Mouse (Mus musculus) adrenal gland, adult (tissue): ENCODE results near the gene Elp4.
A peak's percentile ranks its signal among the peaks of the same experiment; 100 is the strongest.

Experiments used
- DNase-seq, 2 experiments: peaks; one replicate each; pipeline ENCODE4 v3.0.0; 2022 to 2023; ENCODE audit warnings: low spot score in 1 of 2; ENCODE audit not compliant: inconsistent age in 2 of 2

The Elp4 gene

DNA sequence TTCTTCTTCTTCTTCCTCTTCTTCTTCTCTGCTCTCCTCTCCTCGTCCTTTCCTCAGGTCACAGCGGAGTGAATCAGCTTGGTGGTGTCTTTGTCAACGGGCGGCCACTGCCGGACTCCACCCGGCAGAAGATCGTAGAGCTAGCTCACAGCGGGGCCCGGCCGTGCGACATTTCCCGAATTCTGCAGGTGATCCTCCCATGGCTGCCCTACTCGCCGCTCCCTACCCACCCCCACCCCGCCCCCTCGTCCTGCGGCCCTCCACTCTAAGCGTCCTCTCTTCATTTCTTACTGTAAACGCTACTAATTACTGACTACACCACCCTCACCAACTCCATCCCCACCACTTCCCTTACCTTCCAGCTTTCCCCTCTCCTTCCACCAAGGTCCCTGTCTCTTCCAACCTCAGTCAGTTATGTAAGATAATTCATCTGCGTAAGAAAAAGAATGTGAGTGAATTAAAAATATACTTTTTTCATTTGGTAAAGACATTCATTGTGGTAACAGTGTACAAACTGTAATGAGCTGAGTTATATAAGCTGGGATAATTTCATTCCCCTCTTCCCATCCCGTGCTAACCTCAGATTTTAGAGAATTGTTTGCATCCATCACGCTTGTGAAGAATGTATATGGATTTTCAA is 220.5 kb downstream of the Elp4 start:
- no peak for DNase-seq

DNA sequence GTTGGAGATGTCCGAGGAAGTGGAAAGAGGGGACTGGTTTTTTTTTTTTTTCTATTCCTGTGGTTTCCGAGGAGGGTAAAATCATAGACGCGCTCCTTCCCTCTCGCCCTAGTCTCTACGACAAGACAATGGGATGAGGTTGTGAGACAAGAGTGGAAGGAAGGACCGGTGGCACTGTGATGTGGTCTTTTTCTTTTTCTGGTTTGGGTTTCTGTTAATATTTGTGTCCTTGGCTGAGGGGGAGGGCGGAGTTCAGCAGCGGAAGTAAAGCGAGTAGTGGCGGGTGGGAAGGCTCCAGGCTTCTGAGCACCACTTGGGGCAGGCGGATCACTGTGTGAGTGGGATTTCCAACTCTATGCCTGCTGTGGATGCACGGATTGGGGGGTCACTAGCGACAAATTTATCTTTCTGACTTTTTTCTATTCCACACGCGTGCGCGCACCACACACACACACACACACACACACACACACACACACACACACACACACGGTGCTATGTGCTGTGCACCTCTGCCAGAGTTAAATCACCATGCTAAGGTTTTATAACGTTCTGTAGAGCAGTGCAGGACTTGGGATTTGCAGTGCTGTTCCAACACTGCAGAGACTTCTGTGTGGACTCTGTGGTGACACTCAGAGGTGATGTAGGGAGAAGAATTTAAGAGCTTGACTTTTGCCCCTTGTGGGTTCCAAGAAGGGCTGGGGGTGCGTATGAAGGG is 221.6 kb downstream of the Elp4 start:
- no peak for DNase-seq

DNA sequence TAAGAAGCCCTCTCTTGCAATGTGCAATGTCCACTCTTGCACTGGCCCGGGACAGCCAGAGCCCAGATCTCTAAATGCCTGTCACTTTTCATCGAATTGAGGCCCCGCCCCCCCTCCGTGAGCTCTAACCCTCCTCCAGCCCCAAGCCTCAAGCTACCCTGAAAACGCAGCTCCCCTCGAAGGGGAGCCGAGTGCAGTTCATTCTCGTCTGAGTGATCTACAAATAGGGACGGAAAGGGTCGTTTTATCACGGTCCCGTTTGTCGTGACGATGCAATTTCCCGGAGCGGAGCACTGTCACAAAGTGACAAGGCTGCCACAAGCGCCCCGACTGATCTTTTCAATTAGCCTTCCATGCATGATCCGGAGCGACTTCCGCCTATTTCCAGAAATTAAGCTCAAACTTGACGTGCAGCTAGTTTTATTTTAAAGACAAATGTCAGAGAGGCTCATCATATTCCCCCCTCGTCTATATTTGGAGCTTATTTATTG is 222.3 kb downstream of the Elp4 start:
- peak in 1 of 2 experiments; percentile 38 for DNase-seq

DNA sequence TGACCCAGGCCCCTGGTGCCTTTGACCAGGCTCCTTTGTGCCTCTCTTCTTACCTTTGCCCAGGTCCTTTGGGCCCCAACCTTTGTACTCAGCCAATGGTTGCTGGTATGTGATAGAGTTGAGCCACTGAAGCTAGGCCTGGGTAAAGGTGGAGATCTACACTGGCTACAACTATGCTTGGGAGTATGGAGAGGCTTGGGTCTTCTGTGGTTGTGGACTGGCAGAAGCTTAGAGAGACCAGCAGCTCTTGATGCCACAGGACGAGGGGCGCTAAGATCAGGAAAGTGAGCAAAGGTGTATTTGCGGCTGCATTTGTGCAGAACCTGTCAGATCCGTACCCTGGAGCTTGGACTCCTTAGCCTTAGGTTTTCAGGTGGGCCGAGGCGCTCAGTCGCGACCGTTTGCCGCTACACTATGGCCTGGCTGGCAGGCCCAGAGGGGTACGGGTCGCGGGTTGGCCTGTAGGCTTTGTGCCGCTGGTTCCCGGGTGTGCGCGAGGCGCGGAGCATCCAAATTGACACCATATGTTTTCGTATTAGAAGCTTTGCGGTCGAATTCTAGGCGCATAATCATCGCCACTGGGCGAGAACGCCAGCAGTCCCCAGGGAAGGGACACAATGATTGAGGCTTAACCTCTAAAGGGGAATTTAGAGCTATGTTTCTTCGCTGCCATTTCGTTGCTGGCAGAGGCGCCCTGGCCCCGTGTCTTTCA is 223.2 kb downstream of the Elp4 start:
- DNase-seq = peak in 1 of 2 experiments; percentile 26

DNA sequence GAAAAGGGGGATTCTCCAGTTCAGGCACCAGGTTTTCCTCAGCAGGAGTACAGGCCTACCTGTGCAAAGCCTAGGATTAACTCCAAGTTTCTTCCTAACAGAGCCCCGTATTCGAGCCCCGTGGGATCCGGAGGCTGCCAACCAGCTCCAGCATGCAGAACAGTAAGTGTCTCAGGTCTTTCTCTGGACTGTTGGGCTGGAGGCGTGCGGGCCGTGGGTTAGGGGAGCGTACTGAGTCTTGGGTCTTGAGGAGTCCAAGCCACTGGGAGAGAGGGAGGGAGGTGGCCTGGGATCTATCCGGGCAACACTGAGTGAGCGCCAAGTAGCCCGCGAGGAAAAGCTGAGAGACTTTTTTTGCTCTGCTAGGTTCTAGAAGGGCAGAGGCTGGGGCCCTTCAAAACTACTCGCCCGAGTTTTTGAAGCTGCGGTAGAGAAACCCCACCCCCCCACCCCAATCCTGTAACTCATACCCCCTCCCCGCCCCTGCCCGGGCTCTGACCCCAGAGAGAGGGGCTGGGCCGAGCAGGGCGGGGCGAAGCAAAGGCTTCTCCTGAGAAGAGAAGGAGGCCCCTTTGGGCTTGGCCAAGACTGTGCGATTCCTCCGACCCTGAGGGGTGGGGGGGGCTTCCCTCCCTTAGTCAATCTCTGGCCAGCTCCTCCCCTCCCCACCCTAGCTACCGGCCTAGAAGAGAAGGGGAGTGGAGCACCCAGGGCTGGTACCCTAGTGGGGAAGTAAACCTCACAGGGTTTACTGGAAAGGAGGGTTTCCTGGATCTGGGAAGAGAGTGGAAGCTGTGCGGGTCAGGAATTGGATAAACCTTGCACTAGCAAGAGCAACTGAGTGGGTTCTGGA is 224.0 kb downstream of the Elp4 start:
- DNase-seq = peak in 1 of 2 experiments; percentile 21

DNA sequence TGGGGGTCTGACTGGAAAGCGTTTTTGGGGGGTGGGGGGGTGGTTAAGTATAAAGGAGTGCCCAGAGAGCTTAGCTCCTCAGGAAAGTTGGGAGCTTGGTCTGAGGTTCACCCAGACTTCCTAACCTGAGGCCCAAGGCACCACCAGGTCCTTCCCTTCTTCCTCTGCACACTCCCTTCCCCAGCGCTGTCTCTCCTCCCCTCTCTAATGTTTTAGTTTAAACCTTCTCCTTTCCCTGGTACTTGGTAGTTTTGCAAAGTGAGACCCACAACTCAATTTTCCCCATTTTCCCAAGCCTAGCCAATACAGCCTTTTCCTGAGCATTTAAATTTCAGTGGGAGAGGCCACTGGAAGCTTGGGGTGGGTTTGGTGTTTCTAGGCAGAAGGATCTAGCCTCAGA is 225.0 kb downstream of the Elp4 start:
- no peak for DNase-seq

DNA sequence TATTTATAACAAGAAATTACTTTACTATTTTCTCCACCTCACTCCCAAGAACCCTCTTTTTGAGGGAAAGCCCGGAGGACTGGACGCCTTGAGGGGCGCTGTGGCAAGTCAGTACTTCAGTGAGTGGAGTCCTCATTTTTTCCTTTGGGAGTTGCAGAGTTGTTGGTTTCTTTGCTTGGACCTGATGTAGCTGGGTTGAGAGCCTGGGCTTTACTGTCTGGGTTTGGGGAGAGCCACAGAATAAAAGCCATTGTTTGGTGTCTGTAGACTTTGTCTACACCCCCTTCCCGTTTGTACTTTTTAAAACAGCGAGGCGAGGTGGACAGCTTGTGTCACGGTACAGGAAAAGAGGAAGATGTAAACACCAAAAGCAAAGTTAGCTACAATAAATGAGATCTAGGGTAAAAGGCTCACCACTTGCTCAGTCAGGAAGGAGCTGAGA is 225.5 kb downstream of the Elp4 start:
- DNase-seq = no peak

DNA sequence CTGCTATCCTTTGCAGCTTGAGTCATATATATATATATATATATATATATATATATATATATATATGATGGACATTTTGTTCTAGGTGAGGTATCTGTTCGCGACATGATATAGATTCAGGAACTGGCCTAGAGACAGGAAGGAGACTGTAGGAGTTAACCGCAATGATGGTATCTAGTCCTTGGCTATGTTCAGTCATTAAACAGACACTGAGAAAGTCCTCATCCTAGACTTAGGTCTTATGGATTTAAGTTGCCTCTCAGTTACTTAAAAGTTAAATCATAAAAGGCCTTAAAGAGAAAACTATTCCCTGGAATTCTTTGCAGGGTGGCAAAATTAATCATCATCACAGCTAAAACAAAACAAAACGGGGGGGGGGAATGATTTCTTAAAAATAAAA is 226.1 kb downstream of the Elp4 start:
- DNase-seq = no peak

DNA sequence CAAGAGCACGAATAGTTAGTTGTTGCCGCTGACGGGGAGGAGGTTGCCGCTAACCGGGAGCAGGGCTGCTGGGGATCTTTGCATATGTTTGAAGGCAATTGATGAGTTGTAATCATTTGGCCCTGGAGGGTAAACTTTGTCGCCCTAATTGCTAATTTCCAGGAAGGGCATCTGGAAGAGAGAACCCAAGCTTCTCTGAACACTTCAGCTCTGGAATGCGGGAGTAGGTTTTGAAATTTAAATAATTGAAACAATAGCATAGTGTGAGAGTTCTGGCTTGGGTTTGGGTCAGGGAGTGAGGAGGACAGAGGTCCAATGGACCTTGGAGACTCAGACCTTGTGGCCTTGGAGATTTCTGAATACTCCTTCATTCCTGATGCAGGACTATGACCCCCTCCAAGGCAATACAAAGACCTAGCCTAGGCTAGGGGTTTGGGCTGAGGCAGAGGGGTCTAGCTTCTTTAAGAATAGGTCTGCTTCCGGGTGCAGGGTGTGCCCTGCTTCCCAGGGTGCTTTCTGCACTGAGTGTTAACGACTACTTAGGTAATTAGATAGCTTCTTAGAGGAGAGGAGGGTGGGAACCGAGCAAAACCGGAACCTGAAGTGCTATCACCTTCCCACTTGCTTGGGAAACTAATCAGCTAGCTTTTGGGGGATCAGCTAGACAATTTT is 226.8 kb downstream of the Elp4 start:
- DNase-seq = no peak

DNA sequence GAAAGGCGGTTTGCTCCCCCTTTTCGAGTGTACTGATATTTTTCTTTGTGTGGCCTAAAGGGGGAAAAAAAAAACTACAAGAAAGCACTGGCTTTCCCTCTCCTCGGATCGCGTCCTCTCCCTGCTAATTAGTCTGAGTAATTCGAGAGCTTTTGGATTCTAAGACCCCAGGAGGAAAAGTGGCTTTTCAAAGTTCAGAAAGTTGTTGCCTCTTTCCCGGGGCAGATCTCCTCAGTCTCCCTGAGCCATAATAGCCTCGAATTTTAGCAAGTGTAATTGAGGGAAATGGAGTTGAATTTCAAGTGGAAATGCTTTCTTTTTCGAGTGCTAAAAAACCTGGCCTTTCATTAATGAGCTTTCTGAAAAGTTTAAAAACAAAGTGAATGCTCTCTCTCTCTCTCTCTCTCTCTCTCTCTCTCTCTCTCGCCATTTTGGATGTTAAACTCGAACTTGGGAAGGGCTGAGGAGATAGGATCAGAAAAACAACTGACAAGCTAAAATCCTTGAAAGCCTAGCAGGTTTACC is 227.4 kb downstream of the Elp4 start:
- no peak for DNase-seq

DNA sequence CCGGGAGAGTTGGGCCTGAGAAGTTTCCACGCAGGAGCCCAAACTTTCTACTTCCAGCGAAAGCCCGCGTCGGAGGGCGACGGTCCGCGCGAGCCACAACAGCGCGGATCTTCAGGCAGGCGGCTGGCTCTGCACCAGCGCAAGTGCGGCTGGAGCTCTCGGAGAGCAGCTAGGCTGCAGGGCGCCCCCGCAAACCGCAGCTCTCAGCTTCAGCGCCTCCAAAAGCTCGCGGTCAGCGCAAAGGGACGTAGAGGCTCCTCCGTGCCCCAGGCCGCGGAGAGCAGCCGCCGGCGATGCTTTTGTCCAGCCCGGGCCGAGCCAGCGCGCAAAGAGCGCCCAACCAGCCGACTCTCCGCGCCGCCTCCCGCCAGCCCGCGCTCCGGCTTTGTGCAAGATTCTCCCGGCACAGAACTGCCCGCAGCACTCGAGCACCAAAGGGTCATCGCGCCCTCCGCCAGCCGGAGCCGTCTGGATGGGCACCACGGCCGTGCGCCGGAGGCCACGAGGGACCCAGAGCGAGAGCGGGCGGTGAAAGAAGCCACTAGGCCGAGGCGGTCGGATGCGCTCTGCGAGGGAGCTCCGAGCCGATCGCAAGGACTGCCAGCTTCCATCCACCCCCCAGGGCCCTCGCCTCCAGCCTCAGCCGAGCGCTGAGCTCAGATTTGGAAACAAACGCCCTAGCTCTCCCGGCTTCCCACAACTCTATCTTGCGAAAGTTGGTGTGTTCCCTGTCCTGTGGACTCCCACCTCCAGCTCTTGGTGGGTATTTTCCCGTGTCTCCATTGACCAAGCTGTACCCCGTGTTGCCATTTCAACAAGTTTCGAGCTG is 228.1 kb downstream of the Elp4 start:
- peak in 1 of 2 experiments; percentile 70 for DNase-seq

DNA sequence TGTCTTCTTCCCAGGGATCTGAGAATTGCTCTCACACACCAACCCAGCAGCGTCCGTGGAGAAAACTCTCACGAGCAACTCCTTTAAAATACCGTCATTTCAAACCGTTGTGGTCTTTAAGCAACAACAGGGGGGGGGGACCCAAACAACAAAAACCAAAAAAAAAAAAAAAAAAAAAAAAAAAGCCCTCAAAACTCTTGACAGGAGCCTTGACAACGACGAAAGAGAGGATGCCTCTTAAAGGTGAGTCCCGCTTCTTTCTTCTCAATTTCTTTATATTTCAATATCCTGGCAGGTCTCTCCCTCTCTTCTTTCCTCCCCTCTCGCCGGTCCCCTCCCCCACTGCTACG is 228.7 kb downstream of the Elp4 start:
- DNase-seq = no peak

DNA sequence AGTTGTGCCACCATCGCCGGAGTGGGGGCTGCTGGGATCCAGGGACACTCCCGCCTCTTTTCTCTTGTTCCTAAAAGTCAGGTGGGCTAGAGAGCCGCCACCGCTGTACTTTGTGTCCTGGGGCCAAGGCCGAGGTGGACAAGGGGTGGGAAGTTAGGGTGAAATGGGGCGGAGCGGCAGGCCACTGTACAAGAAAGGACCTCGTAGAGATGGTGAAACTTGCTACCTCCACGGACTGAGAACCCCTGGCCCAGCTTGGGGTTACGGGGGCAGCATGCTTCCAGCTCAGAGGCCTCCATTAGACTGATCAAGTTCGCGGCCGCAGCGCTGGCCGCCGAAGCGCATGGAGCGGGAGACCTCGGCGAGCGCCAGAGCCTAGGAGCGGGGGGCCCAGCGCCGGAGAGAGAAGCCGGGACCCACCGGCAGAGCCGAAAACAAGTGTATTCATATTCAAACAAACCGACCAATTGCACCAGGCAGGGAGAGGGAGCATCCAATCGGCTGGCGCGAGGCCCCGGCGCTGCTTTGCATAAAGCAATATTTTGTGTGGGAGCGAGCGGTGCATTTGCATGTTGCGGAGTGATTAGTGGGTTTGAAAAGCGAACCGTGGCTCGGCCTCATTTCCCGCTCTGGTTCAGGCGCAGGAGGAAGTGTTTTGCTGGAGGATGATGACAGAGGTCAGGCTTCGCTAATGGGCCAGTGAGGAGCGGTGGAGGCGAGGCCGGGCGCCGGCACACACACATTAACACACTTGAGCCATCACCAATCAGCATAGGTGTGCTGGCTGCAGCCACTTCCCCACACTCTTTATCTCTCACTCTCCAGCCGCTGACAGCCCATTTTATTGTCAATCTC is 229.3 kb downstream of the Elp4 start:
- DNase-seq = peak; percentile 34 to 83

DNA sequence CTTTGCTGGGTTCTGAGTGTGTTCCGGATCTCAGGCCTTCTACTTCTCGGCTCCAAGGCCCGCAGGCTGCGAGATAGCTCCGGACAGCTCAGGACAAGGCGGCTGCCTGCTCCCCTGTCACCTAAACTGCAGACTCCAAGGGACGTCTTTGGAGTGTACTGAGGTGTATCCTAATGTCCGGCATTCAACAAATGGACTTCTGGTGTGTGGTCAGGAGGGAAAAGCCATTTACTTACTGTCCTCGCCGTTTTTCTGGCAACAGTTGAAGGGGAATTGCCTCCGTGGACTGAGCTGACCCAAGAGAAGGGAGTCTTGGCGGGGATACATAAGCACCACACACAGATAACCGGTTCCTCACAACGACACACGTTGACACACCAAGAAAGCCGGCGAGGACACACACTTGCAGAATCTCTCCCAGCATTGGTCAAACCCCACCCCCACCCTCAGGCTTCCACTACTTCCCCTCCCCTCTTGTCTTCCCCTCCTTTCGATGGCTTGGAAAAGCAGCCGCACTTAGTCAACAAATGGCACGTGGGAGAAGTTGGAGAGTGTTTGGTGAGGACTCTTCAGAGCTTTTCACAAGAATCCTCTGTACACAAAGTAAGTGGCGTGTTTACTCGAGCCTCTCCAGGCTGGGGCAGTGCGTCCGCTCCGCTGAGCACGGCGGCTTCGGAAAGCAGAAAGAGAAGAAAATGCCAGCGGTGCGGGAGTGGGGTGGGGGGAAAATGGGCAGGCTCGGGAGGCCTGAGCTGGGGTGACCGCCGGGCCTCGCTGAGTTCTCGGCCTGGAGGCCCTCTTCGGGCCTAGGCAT is 230.1 kb downstream of the Elp4 start:
- peak in 1 of 2 experiments; percentile 57 for DNase-seq

DNA sequence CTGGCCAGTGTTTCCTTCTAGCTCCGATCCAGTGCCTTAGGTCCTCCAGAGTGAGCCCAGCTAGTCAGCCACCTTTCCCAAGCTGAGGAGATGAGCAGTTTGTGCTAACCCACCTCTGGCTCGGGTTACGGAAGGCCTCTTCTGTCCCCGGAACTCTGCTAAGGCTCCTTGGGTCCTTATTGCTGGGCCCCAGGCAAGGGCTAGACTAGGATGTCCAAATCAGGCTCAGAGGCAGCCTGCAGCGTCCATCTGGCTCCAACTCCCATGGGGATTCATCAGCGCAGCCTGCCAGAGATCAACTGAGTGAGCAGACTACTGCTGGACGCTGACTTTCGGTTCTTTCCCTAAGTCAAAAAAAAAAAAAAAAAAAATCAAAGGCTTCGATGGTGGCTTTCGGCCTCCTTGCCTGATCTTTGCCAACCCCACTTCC is 230.7 kb downstream of the Elp4 start:
- DNase-seq = peak in 1 of 2 experiments; percentile 62

DNA sequence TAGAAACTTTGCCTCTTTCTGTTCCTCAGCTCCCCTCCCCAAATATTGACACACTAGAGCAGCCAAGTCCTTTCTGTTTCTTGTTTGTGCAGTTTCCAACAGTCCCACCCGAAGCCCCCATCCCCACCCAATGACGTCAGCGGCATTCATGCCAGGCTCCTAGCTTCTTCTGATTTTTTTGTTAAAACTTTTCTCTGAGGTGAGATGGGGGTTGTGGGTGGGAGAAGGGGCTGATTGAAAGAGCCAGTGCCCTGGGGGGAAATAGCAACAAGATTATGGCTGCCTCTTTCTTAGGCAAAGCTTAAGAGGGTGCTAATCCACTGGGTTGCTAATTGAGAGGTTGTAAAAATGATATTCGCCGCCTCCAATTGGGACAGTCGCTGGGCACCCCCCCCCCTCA is 231.3 kb downstream of the Elp4 start:
- DNase-seq = no peak

DNA sequence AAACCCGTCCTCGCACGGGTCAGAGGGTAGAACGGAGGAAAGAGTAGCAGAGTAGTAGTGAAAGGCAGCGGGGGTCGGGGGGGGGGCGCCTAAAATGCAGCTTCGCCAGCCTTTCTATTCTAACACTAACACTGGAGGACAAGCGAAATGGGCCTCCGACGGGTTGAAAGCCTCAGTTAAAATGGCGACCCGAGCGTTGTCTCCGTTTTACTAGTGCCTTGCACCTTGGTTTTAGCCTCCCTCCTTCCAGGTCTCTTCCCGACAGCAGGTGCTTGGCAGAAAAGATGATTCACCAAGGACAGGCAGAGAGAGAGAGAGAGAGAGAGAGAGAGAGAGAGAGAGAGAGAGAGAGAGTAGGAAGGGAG is 231.8 kb downstream of the Elp4 start:
- no peak for DNase-seq
